Mouse (Mus musculus) MEL (cell line): ENCODE results near the gene Nploc4. TPM values are rescaled to one million over a fixed set of nuclear protein-coding genes. Genes with fewer than 3 reads are reported as not detected.

ENCODE experiments used
- DNase-seq: peaks from one replicate; pipeline ENCODE4 v3.0.0; 2011; ENCODE audit warnings: low read depth, low spot score
- H3K27ac ChIP-seq: 2 replicates; pipeline ENCODE4 v1.5.1; 2012; ENCODE audit warnings: low read depth, mild to moderate bottlenecking, control low read depth, low read length, moderate library complexity; ENCODE audit not compliant: control insufficient read depth
- H3K27me3 ChIP-seq, 2 experiments: fragments of 150-350 bp in 1 of 2; sonication (generic) in 1 of 2; 2 replicates each; pipeline ENCODE4 v1.6.1; 2012; ENCODE audit warnings: low read length in 2 of 2, mild to moderate bottlenecking in 2 of 2, improper control_type of control experiment in 1 of 2, moderate library complexity in 1 of 2; ENCODE audit not compliant: insufficient read depth in 2 of 2, control insufficient read depth in 1 of 2
- H3K36me3 ChIP-seq, 2 experiments: 2 replicates each; pipeline ENCODE4 v1.6.1; 2012 to 2014; ENCODE audit warnings: low read length in 2 of 2, improper control_type of control experiment in 1 of 2, inconsistent platforms in 1 of 2, mild to moderate bottlenecking in 1 of 2; ENCODE audit not compliant: insufficient read depth in 2 of 2, control insufficient read depth in 1 of 2
- H3K4me1 ChIP-seq, 2 experiments: fragments of 150-350 bp in 1 of 2; sonication (generic) in 1 of 2; 2 replicates each; pipeline ENCODE4 v1.6.1; 2012; ENCODE audit warnings: low read length in 2 of 2, improper control_type of control experiment in 1 of 2, mild to moderate bottlenecking in 1 of 2; ENCODE audit not compliant: insufficient read depth in 2 of 2, control insufficient read depth in 1 of 2
- H3K4me3 ChIP-seq, 2 experiments: fragments of 150-350 bp in 1 of 2; sonication (generic) in 1 of 2; 2 replicates each; pipeline ENCODE4 v1.5.1; 2012; ENCODE audit warnings: low read depth in 2 of 2, low read length in 2 of 2, mild to moderate bottlenecking in 2 of 2, moderate library complexity in 2 of 2, control low read depth in 1 of 2, improper control_type of control experiment in 1 of 2; ENCODE audit not compliant: control insufficient read depth in 1 of 2, insufficient read depth in 1 of 2
- H3K79me2 ChIP-seq: 2 replicates; pipeline ENCODE4 v1.6.1; 2012; ENCODE audit warnings: mild to moderate bottlenecking, low read length, moderate library complexity; ENCODE audit not compliant: control insufficient read depth, poor library complexity, insufficient read depth
- H3K9ac ChIP-seq: 2 replicates; pipeline ENCODE4 v1.6.1; 2012; ENCODE audit warnings: low read depth, mild to moderate bottlenecking, control low read depth, low read length, moderate library complexity; ENCODE audit not compliant: control insufficient read depth, poor library complexity, severe bottlenecking
- H3K9me3 ChIP-seq: fragments of 150-350 bp; sonication (generic); replicated peaks from 2 replicates; pipeline ENCODE4 v1.6.1; 2012; ENCODE audit warnings: mild to moderate bottlenecking, low read length, improper control_type of control experiment, moderate library complexity; ENCODE audit not compliant: insufficient read depth
- BHLHE40 ChIP-seq: IDR thresholded peaks from 2 replicates; pipeline ENCODE4 v1.6.1; 2012; ENCODE audit warnings: low read depth, mild to moderate bottlenecking, inconsistent platforms, low read length, improper control_type of control experiment, borderline replicate concordance
- CHD1 ChIP-seq: IDR thresholded peaks from 2 replicates; pipeline ENCODE4 v1.6.1; 2012; ENCODE audit warnings: low read depth, mild to moderate bottlenecking, inconsistent platforms, low read length, improper control_type of control experiment
- E2F4 ChIP-seq: IDR thresholded peaks from 2 replicates; pipeline ENCODE4 v1.6.1; 2011; ENCODE audit warnings: low read depth, low read length, improper control_type of control experiment, borderline replicate concordance
- JUND ChIP-seq: IDR thresholded peaks from 2 replicates; pipeline ENCODE4 v1.6.1; 2011; ENCODE audit warnings: low read depth, mild to moderate bottlenecking, improper control_type of control experiment, low read length
- MAFK ChIP-seq: IDR thresholded peaks from 2 replicates; pipeline ENCODE4 v1.6.1; 2011; ENCODE audit warnings: low read depth, mild to moderate bottlenecking, low read length, improper control_type of control experiment, borderline replicate concordance
- MAX ChIP-seq: IDR thresholded peaks from 2 replicates; pipeline ENCODE4 v1.6.1; 2011; ENCODE audit warnings: low read length, improper control_type of control experiment
- MEF2A ChIP-seq: IDR thresholded peaks from 2 replicates; pipeline ENCODE4 v1.6.1; 2014; ENCODE audit warnings: low read depth, mild to moderate bottlenecking, inconsistent platforms, low read length, improper control_type of control experiment; ENCODE audit not compliant: poor library complexity, insufficient replicate concordance, severe bottlenecking; ENCODE audit errors: extremely low read depth
- MXI1 ChIP-seq: IDR thresholded peaks from 2 replicates; pipeline ENCODE4 v1.6.1; 2011; ENCODE audit warnings: mild to moderate bottlenecking, low read depth, low read length, improper control_type of control experiment
- MYC ChIP-seq: IDR thresholded peaks from 2 replicates; pipeline ENCODE4 v1.6.1; 2011; ENCODE audit warnings: low read depth, mild to moderate bottlenecking, low read length, improper control_type of control experiment, moderate library complexity
- POLR2A ChIP-seq, 2 experiments: IDR thresholded peaks; 2 replicates each; pipeline ENCODE4 v1.6.1; 2011 to 2012; ENCODE audit warnings: low read length in 2 of 2, mild to moderate bottlenecking in 2 of 2, control low read depth in 1 of 2, improper control_type of control experiment in 1 of 2, low read depth in 1 of 2, moderate library complexity in 1 of 2; ENCODE audit not compliant: control insufficient read depth in 1 of 2, insufficient read depth in 1 of 2, poor library complexity in 1 of 2
- POLR2AphosphoS2 ChIP-seq: IDR thresholded peaks from 2 replicates; pipeline ENCODE4 v1.6.1; 2011; ENCODE audit warnings: low read length, improper control_type of control experiment
- POLR2AphosphoS5 ChIP-seq: IDR thresholded peaks from 2 replicates; pipeline ENCODE4 v1.6.1; 2012; ENCODE audit warnings: low read depth, borderline replicate concordance, mild to moderate bottlenecking, inconsistent platforms, low read length, moderate library complexity, mixed read lengths
- SIN3A ChIP-seq: IDR thresholded peaks from 2 replicates; pipeline ENCODE4 v1.6.1; 2012; ENCODE audit warnings: low read length, improper control_type of control experiment, inconsistent platforms
- SMC3 ChIP-seq: IDR thresholded peaks from 2 replicates; pipeline ENCODE4 v1.6.1; 2011; ENCODE audit warnings: low read depth, low read length, improper control_type of control experiment
- TAL1 ChIP-seq: IDR thresholded peaks from 2 replicates; pipeline ENCODE4 v1.6.1; 2012; ENCODE audit warnings: mild to moderate bottlenecking, inconsistent platforms, low read length, moderate library complexity, mixed read lengths
- TBP ChIP-seq: IDR thresholded peaks from 2 replicates; pipeline ENCODE4 v1.8.0; 2011; ENCODE audit warnings: low read depth, low read length, improper control_type of control experiment
- UBTF ChIP-seq: IDR thresholded peaks from 2 replicates; pipeline ENCODE4 v1.6.1; 2012; ENCODE audit warnings: low read depth, mild to moderate bottlenecking, inconsistent platforms, low read length, improper control_type of control experiment, moderate library complexity, borderline replicate concordance; ENCODE audit not compliant: insufficient read depth
- USF1 ChIP-seq: IDR thresholded peaks from 2 replicates; pipeline ENCODE4 v1.6.1; 2014; ENCODE audit warnings: low read depth, mild to moderate bottlenecking, inconsistent platforms, low read length, improper control_type of control experiment, moderate library complexity
- USF2 ChIP-seq, 2 experiments: IDR thresholded peaks; 2 replicates each; pipeline ENCODE4 v1.6.1; 2011 to 2012; ENCODE audit warnings: improper control_type of control experiment in 2 of 2, low read length in 2 of 2, borderline replicate concordance in 1 of 2, inconsistent platforms in 1 of 2, low read depth in 1 of 2, mild to moderate bottlenecking in 1 of 2; ENCODE audit not compliant: insufficient read depth in 1 of 2
- ZC3H11A ChIP-seq: IDR thresholded peaks from 2 replicates; pipeline ENCODE4 v1.6.1; 2012; ENCODE audit warnings: low read depth, mild to moderate bottlenecking, inconsistent platforms, low read length, improper control_type of control experiment
- ZKSCAN1 ChIP-seq: IDR thresholded peaks from 2 replicates; pipeline ENCODE4 v1.6.1; 2012; ENCODE audit warnings: low read depth, mild to moderate bottlenecking, inconsistent platforms, low read length, improper control_type of control experiment, moderate library complexity
- ZMIZ1 ChIP-seq: IDR thresholded peaks from 2 replicates; pipeline ENCODE4 v1.6.1; 2012; ENCODE audit warnings: low read depth, mild to moderate bottlenecking, inconsistent platforms, low read length, improper control_type of control experiment, moderate library complexity
- ZNF384 ChIP-seq: IDR thresholded peaks from 2 replicates; pipeline ENCODE4 v1.6.1; 2012; ENCODE audit warnings: low read depth, mild to moderate bottlenecking, inconsistent platforms, low read length, improper control_type of control experiment
- polyA plus RNA-seq, 2 experiments: library from polyadenylated mRNA; stranded (reverse) in 1 of 2; unstranded in 1 of 2; fragments of >175 nt in 1 of 2; fragments of >200 nt in 1 of 2; gene quantifications; 2 replicates each; pipeline versions ENCODE4 v1.2.1 to v1.2.4; 2012; ENCODE audit warnings: low replicate concordance in 2 of 2, low read depth in 1 of 2; ENCODE audit not compliant: insufficient read length in 2 of 2, insufficient read depth in 1 of 2, missing spikeins in 1 of 2
- total RNA-seq: library from RNA; depleted of rRNA; stranded (reverse); fragments of 300-350 nt; gene quantifications from 2 replicates; pipeline ENCODE4 v1.2.3, GENCODE M21; 2012

The Nploc4 gene
- total and polyA plus RNA-seq, 3 experiments = 77.4 to 352 (median 117) TPM

GRCm38 (mm10) chr11:120464365-120464764 lies 26.9 kb upstream of the Nploc4 start:
- peaks cover 3 to 16% of the 10 kb centered on the region in 2 experiments; a peak in 3 of 4 replicates for H3K36me3 ChIP-seq
- TF ChIP-seq ZNF384 (peak; percentile 54; the same call in 1 of the 2 replicates), ZKSCAN1 (no peak), POLR2AphosphoS2 (peak; percentile 67; the same call in 1 of the 2 replicates)
- TF ChIP-seq, all 39 proteins: peak for 2

GRCm38 (mm10) chr11:120463536-120463935 lies 26.0 kb upstream of the Nploc4 start:
- no peak overlapping the region for H3K9ac ChIP-seq
- no peak for DNase-seq
- no peak overlapping the region for H3K4me3 ChIP-seq
- peaks cover 37% of the 10 kb centered on the region for H3K79me2 ChIP-seq
- TF ChIP-seq CHD1 (no peak), ZMIZ1 (peak; percentile 55; the same call in 1 of the 2 replicates), POLR2AphosphoS2 (peak; percentile 88), POLR2A (IDR thresholded peaks at IDR 0.05; ENCODE audit: control insufficient read depth in 1 of 2, insufficient read depth in 1 of 2, low read depth in 1 of 2, low read length in 2 of 2, poor library complexity in 1 of 2) (peak in 1 of 2 experiments; percentile 53; a peak in 2 of 4 replicates)
- no peaks in the 10 kb centered on the region for H3K27me3 ChIP-seq
- peaks cover 3 to 17% of the 10 kb centered on the region in 2 experiments; a peak in 3 of 4 replicates for H3K36me3 ChIP-seq
- no peaks in the 10 kb centered on the region for H3K9me3 ChIP-seq
- H3K4me1 ChIP-seq = peaks cover 5 to 22% of the 10 kb centered on the region in 2 experiments
- H3K27ac ChIP-seq = no peak overlapping the region

More at GRCm38 (mm10) chr11:120464365-120464764, 26.9 kb upstream of the Nploc4 start:
- peaks cover 8 to 20% of the 10 kb centered on the region in 2 experiments for H3K4me1 ChIP-seq
- H3K9ac ChIP-seq = no peak overlapping the region
- H3K27me3 ChIP-seq = no peaks in the 10 kb centered on the region
- H3K27ac ChIP-seq = no peak overlapping the region
- H3K4me3 ChIP-seq = no peak overlapping the region
- no peaks in the 10 kb centered on the region for H3K9me3 ChIP-seq
- peaks cover 30% of the 10 kb centered on the region for H3K79me2 ChIP-seq
- DNase-seq = peak; percentile 44

GRCm38 (mm10) chr11:120458847-120459597 lies 21.5 kb upstream of the Nploc4 start:
- peak overlapping the region; percentile 84 to 86 for H3K4me3 ChIP-seq
- H3K79me2 ChIP-seq = peaks cover 37% of the 10 kb centered on the region
- H3K4me1 ChIP-seq = peaks cover 0 to 14% of the 10 kb centered on the region in 2 experiments; a peak in 2 of 4 replicates
- H3K9ac ChIP-seq = peak overlapping the region; percentile 93
- H3K27ac ChIP-seq = peak overlapping the region; percentile 67
- no peaks in the 10 kb centered on the region for H3K27me3 ChIP-seq
- peak; percentile 77 for DNase-seq
- H3K36me3 ChIP-seq = peaks cover 3 to 10% of the 10 kb centered on the region in 2 experiments; a peak in 3 of 4 replicates
- H3K9me3 ChIP-seq = no peaks in the 10 kb centered on the region
- TF ChIP-seq SIN3A = peak; percentile 11; the same call in 1 of the 2 replicates
- peak; percentile 71; the same call in 1 of the 2 replicates for TF ChIP-seq MYC
- TF ChIP-seq TAL1 = no peak
- no peak for TF ChIP-seq MEF2A
- TF ChIP-seq JUND = no peak
- 0 out of 2 replicates have a peak, but pooled peaks have one; percentile 37 for TF ChIP-seq TBP
- TF ChIP-seq SMC3 = peak; percentile 27; the same call in 1 of the 2 replicates
- no peak for TF ChIP-seq POLR2AphosphoS5
- peak; percentile 40 for TF ChIP-seq ZC3H11A
- no peak for TF ChIP-seq UBTF
- TF ChIP-seq ZMIZ1 = no peak
- no peak for TF ChIP-seq BHLHE40
- TF ChIP-seq MXI1 = peak; percentile 59
- no peak for TF ChIP-seq E2F4
- TF ChIP-seq USF1 = no peak
- no peak; the same call in 1 of the 2 replicates for TF ChIP-seq MAX
- no peak for TF ChIP-seq ZKSCAN1
- TF ChIP-seq USF2 (IDR thresholded peaks at IDR 0.05; ENCODE audit: borderline replicate concordance in 1 of 2, insufficient read depth in 1 of 2, low read depth in 1 of 2, low read length in 2 of 2) = no peak
- TF ChIP-seq MAFK = no peak
